Mouse (Mus musculus) MEL (cell line): ENCODE measurements at regions not wholly inside any gene's neighbourhood (a gene's known extent, or its start where the extent isn't known, plus 50 kb on each side); places are given as distances from the start of the nearest gene placed in this dataset.

Source experiments
- DNase-seq: peaks from one replicate; pipeline ENCODE4 v3.0.0; 2011; ENCODE audit warnings: low read depth, low spot score
- H3K27ac ChIP-seq: 2 replicates; pipeline ENCODE4 v1.5.1; 2012; ENCODE audit warnings: low read depth, mild to moderate bottlenecking, control low read depth, low read length, moderate library complexity; ENCODE audit not compliant: control insufficient read depth
- H3K27me3 ChIP-seq, 2 experiments: fragments of 150-350 bp in 1 of 2; sonication (generic) in 1 of 2; 2 replicates each; pipeline ENCODE4 v1.6.1; 2012; ENCODE audit warnings: low read length in 2 of 2, mild to moderate bottlenecking in 2 of 2, improper control_type of control experiment in 1 of 2, moderate library complexity in 1 of 2; ENCODE audit not compliant: insufficient read depth in 2 of 2, control insufficient read depth in 1 of 2
- H3K36me3 ChIP-seq, 2 experiments: 2 replicates each; pipeline ENCODE4 v1.6.1; 2012 to 2014; ENCODE audit warnings: low read length in 2 of 2, improper control_type of control experiment in 1 of 2, inconsistent platforms in 1 of 2, mild to moderate bottlenecking in 1 of 2; ENCODE audit not compliant: insufficient read depth in 2 of 2, control insufficient read depth in 1 of 2
- H3K4me1 ChIP-seq, 2 experiments: fragments of 150-350 bp in 1 of 2; sonication (generic) in 1 of 2; 2 replicates each; pipeline ENCODE4 v1.6.1; 2012; ENCODE audit warnings: low read length in 2 of 2, improper control_type of control experiment in 1 of 2, mild to moderate bottlenecking in 1 of 2; ENCODE audit not compliant: insufficient read depth in 2 of 2, control insufficient read depth in 1 of 2
- H3K4me3 ChIP-seq, 2 experiments: fragments of 150-350 bp in 1 of 2; sonication (generic) in 1 of 2; 2 replicates each; pipeline ENCODE4 v1.5.1; 2012; ENCODE audit warnings: low read depth in 2 of 2, low read length in 2 of 2, mild to moderate bottlenecking in 2 of 2, moderate library complexity in 2 of 2, control low read depth in 1 of 2, improper control_type of control experiment in 1 of 2; ENCODE audit not compliant: control insufficient read depth in 1 of 2, insufficient read depth in 1 of 2
- H3K79me2 ChIP-seq: 2 replicates; pipeline ENCODE4 v1.6.1; 2012; ENCODE audit warnings: mild to moderate bottlenecking, low read length, moderate library complexity; ENCODE audit not compliant: control insufficient read depth, poor library complexity, insufficient read depth
- H3K9ac ChIP-seq: 2 replicates; pipeline ENCODE4 v1.6.1; 2012; ENCODE audit warnings: low read depth, mild to moderate bottlenecking, control low read depth, low read length, moderate library complexity; ENCODE audit not compliant: control insufficient read depth, poor library complexity, severe bottlenecking
- H3K9me3 ChIP-seq: fragments of 150-350 bp; sonication (generic); replicated peaks from 2 replicates; pipeline ENCODE4 v1.6.1; 2012; ENCODE audit warnings: mild to moderate bottlenecking, low read length, improper control_type of control experiment, moderate library complexity; ENCODE audit not compliant: insufficient read depth
- CHD1 ChIP-seq: IDR thresholded peaks from 2 replicates; pipeline ENCODE4 v1.6.1; 2012; ENCODE audit warnings: low read depth, mild to moderate bottlenecking, inconsistent platforms, low read length, improper control_type of control experiment
- CHD2 ChIP-seq: IDR thresholded peaks from 2 replicates; pipeline ENCODE4 v1.6.1; 2011; ENCODE audit warnings: low read length, improper control_type of control experiment
- EP300 ChIP-seq, 2 experiments: IDR thresholded peaks; 2 replicates each; pipeline ENCODE4 v1.6.1; 2011; ENCODE audit warnings: improper control_type of control experiment in 2 of 2, low read length in 2 of 2, low read depth in 1 of 2, mild to moderate bottlenecking in 1 of 2
- ETS1 ChIP-seq: IDR thresholded peaks from 2 replicates; pipeline ENCODE4 v1.6.1; 2012; ENCODE audit warnings: low read depth, mild to moderate bottlenecking, inconsistent platforms, low read length, improper control_type of control experiment, moderate library complexity
- GATA1 ChIP-seq: IDR thresholded peaks from 2 replicates; pipeline ENCODE4 v1.6.1; 2011; ENCODE audit warnings: low read depth, low read length, improper control_type of control experiment
- JUND ChIP-seq: IDR thresholded peaks from 2 replicates; pipeline ENCODE4 v1.6.1; 2011; ENCODE audit warnings: low read depth, mild to moderate bottlenecking, improper control_type of control experiment, low read length
- KAT2A ChIP-seq: conservative IDR thresholded peaks from 2 replicates; pipeline ENCODE4 v1.6.1; 2012; ENCODE audit warnings: low read depth, low read length, improper control_type of control experiment, inconsistent platforms
- MAFK ChIP-seq: IDR thresholded peaks from 2 replicates; pipeline ENCODE4 v1.6.1; 2011; ENCODE audit warnings: low read depth, mild to moderate bottlenecking, low read length, improper control_type of control experiment, borderline replicate concordance
- MEF2A ChIP-seq: IDR thresholded peaks from 2 replicates; pipeline ENCODE4 v1.6.1; 2014; ENCODE audit warnings: low read depth, mild to moderate bottlenecking, inconsistent platforms, low read length, improper control_type of control experiment; ENCODE audit not compliant: poor library complexity, insufficient replicate concordance, severe bottlenecking; ENCODE audit errors: extremely low read depth
- MYB ChIP-seq: IDR thresholded peaks from 2 replicates; pipeline ENCODE4 v1.6.1; 2011; ENCODE audit warnings: mild to moderate bottlenecking, low read depth, low read length, improper control_type of control experiment
- NELFE ChIP-seq: IDR thresholded peaks from 2 replicates; pipeline ENCODE4 v1.6.1; 2011; ENCODE audit warnings: low read depth, low read length, improper control_type of control experiment
- POLR2AphosphoS5 ChIP-seq: IDR thresholded peaks from 2 replicates; pipeline ENCODE4 v1.6.1; 2012; ENCODE audit warnings: low read depth, borderline replicate concordance, mild to moderate bottlenecking, inconsistent platforms, low read length, moderate library complexity, mixed read lengths
- RCOR1 ChIP-seq: IDR thresholded peaks from 2 replicates; pipeline ENCODE4 v1.6.1; 2012; ENCODE audit warnings: low read depth, mild to moderate bottlenecking, inconsistent platforms, low read length, improper control_type of control experiment
- SMC3 ChIP-seq: IDR thresholded peaks from 2 replicates; pipeline ENCODE4 v1.6.1; 2011; ENCODE audit warnings: low read depth, low read length, improper control_type of control experiment
- TCF12 ChIP-seq: IDR thresholded peaks from 2 replicates; pipeline ENCODE4 v1.6.1; 2014; ENCODE audit warnings: low read depth, mild to moderate bottlenecking, inconsistent platforms, low read length, improper control_type of control experiment, moderate library complexity
- USF1 ChIP-seq: IDR thresholded peaks from 2 replicates; pipeline ENCODE4 v1.6.1; 2014; ENCODE audit warnings: low read depth, mild to moderate bottlenecking, inconsistent platforms, low read length, improper control_type of control experiment, moderate library complexity
- USF2 ChIP-seq, 2 experiments: IDR thresholded peaks; 2 replicates each; pipeline ENCODE4 v1.6.1; 2011 to 2012; ENCODE audit warnings: improper control_type of control experiment in 2 of 2, low read length in 2 of 2, borderline replicate concordance in 1 of 2, inconsistent platforms in 1 of 2, low read depth in 1 of 2, mild to moderate bottlenecking in 1 of 2; ENCODE audit not compliant: insufficient read depth in 1 of 2
- ZC3H11A ChIP-seq: IDR thresholded peaks from 2 replicates; pipeline ENCODE4 v1.6.1; 2012; ENCODE audit warnings: low read depth, mild to moderate bottlenecking, inconsistent platforms, low read length, improper control_type of control experiment

- TF ChIP-seq EP300 (IDR thresholded peaks at IDR 0.05; ENCODE audit: low read depth in 1 of 2, low read length in 2 of 2) = no peak
- TF ChIP-seq POLR2AphosphoS5 = no peak
- TF ChIP-seq GATA1 = no peak
- TF ChIP-seq NELFE = no peak
- TF ChIP-seq ZC3H11A = no peak
- no peak for TF ChIP-seq USF2 (IDR thresholded peaks at IDR 0.05; ENCODE audit: borderline replicate concordance in 1 of 2, insufficient read depth in 1 of 2, low read depth in 1 of 2, low read length in 2 of 2)
- no peak for TF ChIP-seq USF1
- no peak for TF ChIP-seq JUND
- TF ChIP-seq SMC3 = no peak
- TF ChIP-seq RCOR1 = no peak
- no peak for TF ChIP-seq MAFK
- TF ChIP-seq TCF12 = no peak
- TF ChIP-seq MYB = no peak
- TF ChIP-seq CHD2 = no peak
- no peak for DNase-seq
- Histone ChIP-seq H3K4me1 (no peaks in the 10 kb centered on the region), H3K27ac (no peak overlapping the region), H3K27me3 (no peaks in the 10 kb centered on the region), H3K9ac (no peak overlapping the region), H3K4me3 (no peak overlapping the region), H3K36me3 (no peaks in the 10 kb centered on the region), H3K79me2 (no peaks in the 10 kb centered on the region), H3K9me3 (no peaks in the 10 kb centered on the region)
Observed at GRCm38 (mm10) chr3:149517537-149517936, 527.2 kb upstream of the Adgrl2 start.

DNA sequence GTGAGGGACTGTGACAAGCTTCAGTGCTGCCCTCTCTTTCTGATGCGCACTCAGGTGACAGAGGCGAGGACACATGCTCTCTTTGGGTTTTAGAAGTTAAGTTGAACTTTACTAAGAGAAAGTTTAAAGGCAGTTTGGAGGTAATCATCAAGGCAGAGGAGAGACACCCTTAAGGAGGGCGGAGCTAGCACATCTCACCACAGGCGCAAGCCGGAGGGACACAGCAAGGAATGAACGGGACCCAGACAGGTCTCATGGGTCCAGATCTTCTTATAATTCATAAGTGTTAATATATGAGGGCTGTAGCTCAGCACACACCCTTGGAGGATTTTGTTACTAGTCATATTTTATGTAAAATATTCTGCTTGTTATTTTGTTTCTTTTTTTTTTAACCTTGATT is 518.8 kb upstream of the Adgrl2 start:
- no peak for TF ChIP-seq ETS1
- TF ChIP-seq GATA1 = no peak
- TF ChIP-seq MEF2A = no peak
- no peak for TF ChIP-seq CHD1
- no peak for TF ChIP-seq KAT2A
- H3K27me3 ChIP-seq = no peaks in the 10 kb centered on the region
- H3K9ac ChIP-seq = no peak overlapping the region
- no peaks in the 10 kb centered on the region for H3K79me2 ChIP-seq
- H3K9me3 ChIP-seq = no peaks in the 10 kb centered on the region
- no peak for DNase-seq
- H3K36me3 ChIP-seq = no peaks in the 10 kb centered on the region
- H3K4me3 ChIP-seq = no peak overlapping the region
- no peak overlapping the region for H3K27ac ChIP-seq
- H3K4me1 ChIP-seq = no peaks in the 10 kb centered on the region
